Mouse (Mus musculus): ENCODE results near the gene Vmn1r214.

Gene Vmn1r214

GRCm38 (mm10) chr13:23030118-23030517 is at the start of gene Vmn1r214:
Gene Vmn1r214, plus strand, starts transcription at chr13:23030418.
- DNase-seq (ENCODE audit: low read depth, low spot score): no peak

- no peak for DNase-seq (ENCODE audit: low read depth, low spot score)
Measured at GRCm38 (mm10) chr13:22990214-22990891, 39.9 kb upstream of the Vmn1r214 start.

GRCm38 (mm10) chr13:22992178-22992700 is 38.0 kb upstream of the Vmn1r214 start:
- no peak for DNase-seq (ENCODE audit: low read depth, low spot score)

GRCm38 (mm10) chr13:22992721-22993120 is 37.5 kb upstream of the Vmn1r214 start:
- no peak for DNase-seq (ENCODE audit: low read depth, low spot score)

- DNase-seq (ENCODE audit: low read depth, low spot score): no peak
Measured at GRCm38 (mm10) chr13:23007356-23007755, 22.9 kb upstream of the Vmn1r214 start, which contains the start of gene Vmn1r213. Gene Vmn1r213, plus strand, starts transcription at chr13:23007656.

- DNase-seq (ENCODE audit: low read depth, low spot score): no peak
Measured at GRCm38 (mm10) chr13:23018158-23018557, 12.1 kb upstream of the Vmn1r214 start.

- DNase-seq (ENCODE audit: low read depth, low spot score): no peak
Measured at GRCm38 (mm10) chr13:23024812-23025211, 5.4 kb upstream of the Vmn1r214 start.

GRCm38 (mm10) chr13:23057778-23058177 is 27.6 kb downstream of the Vmn1r214 start:
- no peak for DNase-seq (ENCODE audit: low read depth, low spot score)

- no peak for DNase-seq (ENCODE audit: low read depth, low spot score)
Measured at GRCm38 (mm10) chr13:23067725-23068124, 37.5 kb downstream of the Vmn1r214 start, which contains the start of gene Vmn1r215. Gene Vmn1r215, plus strand, starts transcription at chr13:23068025.

GRCm38 (mm10) chr13:23069312-23069711 is 39.1 kb downstream of the Vmn1r214 start:
- no peak for DNase-seq (ENCODE audit: low read depth, low spot score)
